Mouse (Mus musculus): ENCODE data around the gene Arl6ip5.

DNA sequence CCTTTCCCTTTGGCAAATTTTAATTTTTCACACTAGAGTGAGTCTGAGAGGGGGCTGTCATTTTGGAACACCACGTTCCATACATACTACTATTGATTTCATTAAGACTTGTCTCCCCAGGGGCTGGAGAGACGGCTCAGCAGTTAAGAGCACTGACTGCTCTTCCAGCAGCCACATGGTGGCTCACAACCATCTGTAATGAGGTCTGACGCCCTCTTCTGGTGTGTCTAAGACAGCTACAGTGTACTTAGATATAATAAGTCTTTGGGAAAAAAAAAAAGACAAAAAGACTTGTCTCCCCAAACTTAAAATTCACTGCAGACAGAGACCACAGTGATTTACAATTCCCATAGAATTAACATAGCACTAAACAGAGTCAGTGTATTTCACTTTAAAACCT, 10.1 kb upstream of the Arl6ip5 start:
- TF ChIP-seq CTCF (IDR thresholded peaks at IDR 0.05; ENCODE audit: borderline replicate concordance, extremely low read depth, insufficient read depth, insufficient read length) (no peak), POLR2A (IDR thresholded peaks at IDR 0.05; ENCODE audit: borderline replicate concordance, extremely low read depth, insufficient read depth, insufficient read length, poor library complexity, severe bottlenecking) (no peak)

Data from brain, embryonic 14.5 days (tissue).